Mouse (Mus musculus): ENCODE data around the gene Jup.

DNA sequence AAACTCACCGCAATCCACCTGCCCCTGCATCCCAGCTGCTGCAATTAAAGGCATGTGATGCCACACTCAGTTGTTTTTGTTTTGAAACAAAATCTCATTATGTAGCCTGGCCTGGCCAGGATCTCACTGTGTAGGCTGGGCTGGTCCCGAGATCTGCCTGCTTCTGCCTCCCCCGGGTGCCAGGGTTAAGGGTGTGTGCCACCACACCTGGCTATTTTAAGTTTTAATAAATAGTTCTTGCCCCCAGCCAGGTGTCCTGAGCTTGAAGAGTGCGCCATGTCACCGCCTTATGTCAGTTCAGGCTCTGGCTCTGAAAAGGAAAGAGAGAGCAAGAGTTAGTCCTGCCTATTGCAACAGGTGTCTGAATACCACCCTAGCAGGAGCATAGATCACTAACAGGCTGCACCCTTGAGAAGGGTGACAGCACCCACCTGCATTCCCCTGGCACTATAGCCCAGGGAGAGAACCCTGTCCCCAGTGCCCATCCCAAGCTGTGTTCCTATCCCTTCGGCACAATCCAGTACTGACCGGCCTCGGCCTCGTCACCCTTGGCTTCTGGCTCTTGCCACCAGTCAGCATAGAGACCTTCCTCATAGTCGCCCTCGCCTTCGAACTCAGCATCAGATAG is 11.4 kb upstream of the Jup start:
- TF ChIP-seq FLI1 (IDR thresholded peaks at IDR 0.05; ENCODE audit: low read length) (no peak), GATA1 (IDR thresholded peaks at IDR 0.05; ENCODE audit: borderline replicate concordance, low read length) (no peak)
